Comparison of ENCODE assay signal across 9 mouse cellular contexts in genomic region chr11:106957271-106957980, GRCm38 (mm10). TPM values are rescaled to one million over a fixed set of nuclear protein-coding genes. Genes with fewer than 3 reads are reported as not detected.
DNase-seq lines count a peak whose midpoint lies in the region; ATAC-seq and TF ChIP-seq lines count a peak whose summit lies in the region.
"Had no signal": no experiment of that assay in that cellular context is flagged by ENCODE, and none has a peak within 500 bp of the region (broad histone marks: within the 10 kb centered on the region; RNA-seq: fewer than 3 reads in every experiment).

No protein-coding gene starts in this region.

- H3ac ChIP-seq in myocyte (ENCODE audit: control insufficient read depth, insufficient read length), result no peak overlapping the region

- DNase-seq in adrenal gland, postnatal 10 days, result peak; percentile 67
- peak; percentile 80 to 86 for DNase-seq in kidney, postnatal 4 days
- DNase-seq in midbrain, postnatal 0 days (ENCODE audit: low spot score), result no peak
- no peak for DNase-seq in midbrain, embryonic 11.5 days (ENCODE audit: low spot score, missing footprints)

- ATAC-seq in midbrain, embryonic 12.5 days (ENCODE audit: low FRiP score, low read depth), result no peak
- no peak for ATAC-seq in midbrain, embryonic 13.5 days
- no peak for ATAC-seq in heart, embryonic 14.5 days (ENCODE audit: insufficient number of reproducible peaks, insufficient read depth, low FRiP score, low read depth)
- ATAC-seq in midbrain, postnatal 0 days (ENCODE audit: low FRiP score), result no peak
- no peak for ATAC-seq in midbrain, embryonic 11.5 days (ENCODE audit: low FRiP score)

- no peaks in the 10 kb centered on the region for H3K9me3 ChIP-seq in midbrain, embryonic 12.5 days
- no peaks in the 10 kb centered on the region for H3K9me3 ChIP-seq in midbrain, embryonic 13.5 days
- no peaks in the 10 kb centered on the region for H3K9me3 ChIP-seq in heart, embryonic 14.5 days (ENCODE audit: control insufficient read depth, low read length)
- no peaks in the 10 kb centered on the region for H3K9me3 ChIP-seq in midbrain, postnatal 0 days (ENCODE audit: low read length)
- H3K9me3 ChIP-seq in midbrain, embryonic 11.5 days (ENCODE audit: control insufficient read depth, low read length), result no peaks in the 10 kb centered on the region

- WGBS in midbrain, embryonic 12.5 days, result 87% methylated on average over 12 of the region's 12 CpGs
- WGBS in midbrain, embryonic 13.5 days, result 85% methylated on average over 12 of the region's 12 CpGs
- WGBS in heart, embryonic 14.5 days, result 53% methylated on average over 12 of the region's 12 CpGs
- WGBS in midbrain, postnatal 0 days, result 82% methylated on average over 12 of the region's 12 CpGs
- 78% methylated on average over 12 of the region's 12 CpGs for WGBS in midbrain, embryonic 11.5 days

- no peak overlapping the region for H3K4me2 ChIP-seq in midbrain, embryonic 12.5 days (replicated peaks)
- no peak overlapping the region for H3K4me2 ChIP-seq in midbrain, embryonic 13.5 days (replicated peaks)
- no peak overlapping the region for H3K4me2 ChIP-seq in heart, embryonic 14.5 days (ENCODE audit: low read length)
- H3K4me2 ChIP-seq in myocyte (ENCODE audit: low read depth), result peak overlapping the region; percentile 53
- H3K4me2 ChIP-seq in midbrain, postnatal 0 days (ENCODE audit: low read depth, low read length, poor library complexity, severe bottlenecking), result no peak overlapping the region
- no peak overlapping the region for H3K4me2 ChIP-seq in midbrain, embryonic 11.5 days

- peak overlapping the region; percentile 15; the same call in 1 of the 2 replicates for H3K27ac ChIP-seq in midbrain, embryonic 12.5 days (replicated peaks)
- no peak overlapping the region for H3K27ac ChIP-seq in midbrain, embryonic 13.5 days
- H3K27ac ChIP-seq in heart, embryonic 14.5 days (replicated peaks in 1 of 2; ENCODE audit: control insufficient read depth in 1 of 2, insufficient read depth in 1 of 2, low read depth in 2 of 2, low read length in 2 of 2), result peak overlapping the region; percentile 63 to 64
- no peak overlapping the region for H3K27ac ChIP-seq in midbrain, postnatal 0 days (ENCODE audit: low read depth, low read length)
- no peak overlapping the region for H3K27ac ChIP-seq in midbrain, embryonic 11.5 days (ENCODE audit: low read depth, low read length)
- H3K27ac ChIP-seq: layer of hippocampus, adult 2 months had no signal

- H3K27me3 ChIP-seq in midbrain, embryonic 12.5 days, result no peaks in the 10 kb centered on the region
- H3K27me3 ChIP-seq in midbrain, embryonic 13.5 days, result no peaks in the 10 kb centered on the region
- H3K27me3 ChIP-seq in heart, embryonic 14.5 days (ENCODE audit: control insufficient read depth, insufficient read depth, low read length), result no peaks in the 10 kb centered on the region
- H3K27me3 ChIP-seq in myocyte (ENCODE audit: control insufficient read depth, insufficient read depth, insufficient read length), result no peaks in the 10 kb centered on the region
- no peaks in the 10 kb centered on the region for H3K27me3 ChIP-seq in midbrain, postnatal 0 days (ENCODE audit: insufficient read depth, low read length)
- no peaks in the 10 kb centered on the region for H3K27me3 ChIP-seq in midbrain, embryonic 11.5 days (ENCODE audit: control insufficient read depth, insufficient read depth, low read length)

- H3K36me3 ChIP-seq in midbrain, embryonic 12.5 days, result no peaks in the 10 kb centered on the region
- H3K36me3 ChIP-seq in midbrain, embryonic 13.5 days, result no peaks in the 10 kb centered on the region
- H3K36me3 ChIP-seq in heart, embryonic 14.5 days (ENCODE audit: control insufficient read depth, insufficient read depth, low read length), result no peaks in the 10 kb centered on the region
- H3K36me3 ChIP-seq in myocyte (ENCODE audit: control insufficient read depth, insufficient read depth), result no peaks in the 10 kb centered on the region
- H3K36me3 ChIP-seq in midbrain, postnatal 0 days (ENCODE audit: insufficient read depth, low read length), result no peaks in the 10 kb centered on the region
- H3K36me3 ChIP-seq in midbrain, embryonic 11.5 days (ENCODE audit: control insufficient read depth, insufficient read depth, low read length), result no peaks in the 10 kb centered on the region

- no peaks in the 10 kb centered on the region for H3K79me2 ChIP-seq in myocyte (ENCODE audit: control insufficient read depth, insufficient read depth)

- no peak for TF ChIP-seq POLR2A in myocyte (IDR thresholded peaks at IDR 0.05; ENCODE audit: insufficient read length, low read depth)

- H3K4me3 ChIP-seq in midbrain, embryonic 12.5 days, result no peak overlapping the region
- H3K4me3 ChIP-seq in midbrain, embryonic 13.5 days (replicated peaks), result no peak overlapping the region
- H3K4me3 ChIP-seq in heart, embryonic 14.5 days (ENCODE audit: control insufficient read depth in 1 of 2, insufficient read depth in 1 of 2, low read depth in 1 of 2, low read length in 2 of 2), result no peak overlapping the region
- H3K4me3 ChIP-seq in myocyte, result no peak overlapping the region
- H3K4me3 ChIP-seq in midbrain, postnatal 0 days (ENCODE audit: low read depth, low read length), result no peak overlapping the region
- H3K4me3 ChIP-seq in midbrain, embryonic 11.5 days (ENCODE audit: low read depth, low read length), result no peak overlapping the region
- H3K4me3 ChIP-seq: layer of hippocampus, adult 2 months had no signal

- H3K9ac ChIP-seq in midbrain, embryonic 12.5 days (replicated peaks), result no peak overlapping the region
- H3K9ac ChIP-seq in midbrain, embryonic 13.5 days (replicated peaks), result no peak overlapping the region
- no peak overlapping the region for H3K9ac ChIP-seq in heart, embryonic 14.5 days (ENCODE audit: low read length)
- H3K9ac ChIP-seq in midbrain, postnatal 0 days (replicated peaks; ENCODE audit: low read length, poor library complexity, severe bottlenecking), result no peak overlapping the region
- H3K9ac ChIP-seq in midbrain, embryonic 11.5 days (ENCODE audit: low read length), result no peak overlapping the region

- no peak for TF ChIP-seq CTCF in midbrain, postnatal 0 days (IDR thresholded peaks at IDR 0.05)

- H3K4me1 ChIP-seq in midbrain, embryonic 12.5 days, result 0 out of 2 replicates have a peak, but pooled peaks cover 2% of the 10 kb centered on the region
- no peaks in the 10 kb centered on the region for H3K4me1 ChIP-seq in midbrain, embryonic 13.5 days (replicated peaks)
- H3K4me1 ChIP-seq in heart, embryonic 14.5 days (ENCODE audit: control insufficient read depth in 2 of 2, insufficient read depth in 2 of 2, low read length in 2 of 2), result peaks cover 10 to 23% of the 10 kb centered on the region in 2 experiments
- H3K4me1 ChIP-seq in midbrain, postnatal 0 days (ENCODE audit: insufficient read depth, low read length), result no peaks in the 10 kb centered on the region
- H3K4me1 ChIP-seq in midbrain, embryonic 11.5 days (ENCODE audit: control insufficient read depth, insufficient read depth, low read length), result no peaks in the 10 kb centered on the region

TF ChIP-seq in myocyte, 11 proteins besides CTCF, POLR2A, EP300 and RAD21:
- no peak for TF ChIP-seq CEBPB (IDR thresholded peaks at IDR 0.05; ENCODE audit: insufficient read depth, poor library complexity, severe bottlenecking)
- TF ChIP-seq MAX (IDR thresholded peaks at IDR 0.05; ENCODE audit: low read depth), result no peak
- no peak for TF ChIP-seq USF1 (IDR thresholded peaks at IDR 0.05; ENCODE audit: low read depth)
- no peak for TF ChIP-seq POLR2AphosphoS2 (IDR thresholded peaks at IDR 0.05; ENCODE audit: insufficient read length, low read depth)
- no peak for TF ChIP-seq MYOD1 (IDR thresholded peaks at IDR 0.05; ENCODE audit: control insufficient read depth in 1 of 3, insufficient read length in 2 of 3, low read depth in 2 of 3)
- no peak for TF ChIP-seq SRF (IDR thresholded peaks at IDR 0.05; ENCODE audit: control insufficient read depth, insufficient read length, low read depth)
- TF ChIP-seq MYOG (IDR thresholded peaks at IDR 0.05; ENCODE audit: control insufficient read depth in 1 of 3, insufficient read depth in 1 of 3, insufficient read length in 2 of 3, low read depth in 2 of 3), result no peak
- no peak for TF ChIP-seq E2F4 (IDR thresholded peaks at IDR 0.05; ENCODE audit: insufficient read depth)
- no peak for TF ChIP-seq REST (IDR thresholded peaks at IDR 0.05; ENCODE audit: insufficient read depth, insufficient read length)
- TF ChIP-seq TCF3 (IDR thresholded peaks at IDR 0.05; ENCODE audit: insufficient read length, low read depth), result no peak
- TF ChIP-seq TCF12 (IDR thresholded peaks at IDR 0.05; ENCODE audit: insufficient read depth, poor library complexity, severe bottlenecking), result no peak

RNA-seq across cellular contexts. Expression of gene Smurf2, which starts 36.9 kb away (rescaled TPM):
- 17.8 and 17.9 TPM in 2 replicates for polyA plus RNA-seq in midbrain, embryonic 12.5 days (2016; fragmentation: Nextera tagmentation; extraction: Ambion mirVana)
- 16.5 and 17.4 TPM in 2 replicates for polyA plus RNA-seq in midbrain, embryonic 13.5 days (2015; fragmentation: Nextera tagmentation; extraction: Ambion mirVana)
- total RNA-seq in adrenal gland, postnatal 10 days (2021), result 10 to 100 TPM; 37.5 to 37.9 TPM
- 16.5 and 17.4 TPM in 2 replicates for polyA plus RNA-seq in heart, embryonic 14.5 days (2014; fragmentation: Nextera tagmentation; extraction: Ambion mirVana)
- polyA plus RNA-seq in myocyte (2012; fragmentation: generic; extraction: Trizol), result 11.5 TPM
- total RNA-seq in midbrain, postnatal 0 days (2014; rRNA removed), result 33.9 and 41.3 TPM in 2 replicates
- 7.8 TPM in 2 replicates for polyA plus RNA-seq in midbrain, postnatal 0 days (2015; fragmentation: Nextera tagmentation; extraction: Ambion mirVana)
- 20.6 and 21.4 TPM in 2 replicates for polyA plus RNA-seq in midbrain, embryonic 11.5 days (2014; fragmentation: Nextera tagmentation; extraction: Ambion mirVana)

RNA-seq across cellular contexts. Expression of gene Kpna2, which starts 41.9 kb away (rescaled TPM):
- 491 and 516 TPM in 2 replicates for polyA plus RNA-seq in midbrain, embryonic 12.5 days (2016; fragmentation: Nextera tagmentation; extraction: Ambion mirVana)
- 288 and 305 TPM in 2 replicates for polyA plus RNA-seq in midbrain, embryonic 13.5 days (2015; fragmentation: Nextera tagmentation; extraction: Ambion mirVana)
- total RNA-seq in adrenal gland, postnatal 10 days (2021), result 10 to 100 TPM; 45.3 to 46.7 TPM
- 228 and 258 TPM in 2 replicates for polyA plus RNA-seq in heart, embryonic 14.5 days (2014; fragmentation: Nextera tagmentation; extraction: Ambion mirVana)
- polyA plus RNA-seq in myocyte (2012; fragmentation: generic; extraction: Trizol), result 32.8 TPM
- total RNA-seq in midbrain, postnatal 0 days (2014; rRNA removed), result 73.1 and 82.8 TPM in 2 replicates
- 92.7 TPM in 2 replicates for polyA plus RNA-seq in midbrain, postnatal 0 days (2015; fragmentation: Nextera tagmentation; extraction: Ambion mirVana)
- polyA plus RNA-seq in midbrain, embryonic 11.5 days (2014; fragmentation: Nextera tagmentation; extraction: Ambion mirVana), result 740 and 767 TPM in 2 replicates

Comparison
In these comparisons a context has a peak if more than half of its experiments do, and no peak if none do; other contexts are left out.
1. H3K27ac ChIP-seq: peak in midbrain, embryonic 12.5 days (single experiment) and heart, embryonic 14.5 days (2 of 2); none in midbrain, embryonic 13.5 days (single experiment), midbrain, postnatal 0 days (single experiment) and midbrain, embryonic 11.5 days (single experiment).
2. DNase-seq: peak in adrenal gland, postnatal 10 days (single experiment) and kidney, postnatal 4 days (2 of 2); none in midbrain, postnatal 0 days (single experiment) and midbrain, embryonic 11.5 days (single experiment).